Mouse (Mus musculus) thymus, postnatal 0 days (tissue): Measurements from ENCODE around the gene Foxc2. TPM values are rescaled to one million over a fixed set of nuclear protein-coding genes. Genes with fewer than 3 reads are reported as not detected.

Experiments
- DNase-seq: peaks from one replicate; pipeline ENCODE4 v3.0.0-alpha.2; 2015; ENCODE audit warnings: low spot score
- microRNA-seq: library from miRNA; unstranded; fragments of <30 nt; microRNA quantifications from one replicate; pipeline ENCODE4, GENCODE M21; 2016; ENCODE audit warnings: borderline number of aligned reads
- polyA plus RNA-seq: library from polyadenylated mRNA; unstranded; fragments of >200 nt; fragmentation: Nextera tagmentation; extraction: Ambion mirVana; gene quantifications from 2 replicates; pipeline ENCODE4 v1.2.1, GENCODE M21; 2015

Foxc2 gene
- polyA plus RNA-seq, 1 experiment from 2014 or later = 0.31 TPM

GRCm38 (mm10) chr8:121148573-121149083, 32.7 kb downstream of the Foxc2 start:
- DNase-seq = no peak

- DNase-seq = no peak
Measured at GRCm38 (mm10) chr8:121152394-121152793, 36.4 kb downstream of the Foxc2 start.

GRCm38 (mm10) chr8:121156990-121157491, 41.1 kb downstream of the Foxc2 start:
- no peak for DNase-seq

GRCm38 (mm10) chr8:121158812-121159211, 42.8 kb downstream of the Foxc2 start:
- no peak for DNase-seq

- no peak for DNase-seq
Measured at GRCm38 (mm10) chr8:121161437-121161836, 45.5 kb downstream of the Foxc2 start.

GRCm38 (mm10) chr8:121162413-121162812, 46.4 kb downstream of the Foxc2 start:
- DNase-seq = no peak

- no peak for DNase-seq
Measured at GRCm38 (mm10) chr8:121162906-121163695, 47.1 kb downstream of the Foxc2 start.

GRCm38 (mm10) chr8:121164017-121164469, 48.1 kb downstream of the Foxc2 start:
- DNase-seq = no peak

- DNase-seq = no peak
Measured at GRCm38 (mm10) chr8:121168033-121168432, 52.1 kb downstream of the Foxc2 start.

Small RNA genes lying within 50 kb of the gene (microRNA-seq; reads per million reads assigned to microRNA genes)
- not detected for gene Gm27530

Other genes starting within 250 kb of the Foxc2 start
- 0.12 and 0.16 TPM in 2 replicates for gene Foxf1, start 31.8 kb upstream of the Foxc2 start, polyA plus RNA-seq
- 36.4 and 37.1 TPM in 2 replicates for gene Mthfsd, start 7.8 kb upstream of the Foxc2 start, polyA plus RNA-seq
- 0.10 and 0.12 TPM in 2 replicates for gene Foxl1, start 11.8 kb downstream of the Foxc2 start, polyA plus RNA-seq